Mouse (Mus musculus) intestine, embryonic 14.5 days (tissue): Measurements from ENCODE around the gene Tpt1. TPM values are rescaled to one million over a fixed set of nuclear protein-coding genes. Genes with fewer than 3 reads are reported as not detected.
A peak's percentile ranks its signal among the peaks of the same experiment; 100 is the strongest.

Experiments used
- ATAC-seq: fragments of 200-750 bp; cut with Nextera tagmentation; replicated peaks from 2 replicates; pipeline ENCODE4 v1.8.0; 2017; ENCODE audit warnings: low read depth, moderate number of reproducible peaks, moderate TSS enrichment, moderate library complexity; ENCODE audit not compliant: low FRiP score, low TSS enrichment
- DNase-seq: peaks from one replicate; pipeline ENCODE4 v3.0.0-alpha.2; 2018; ENCODE audit warnings: low spot score
- H3K27ac ChIP-seq: fragments of 300-500 bp; sonication (generic); 2 replicates; pipeline ENCODE4 v1.5.1; 2014; ENCODE audit warnings: low read depth, mild to moderate bottlenecking, control low read depth
- H3K27me3 ChIP-seq: fragments of 300-500 bp; sonication (generic); replicated peaks from 2 replicates; pipeline ENCODE4 v1.6.1; 2014; ENCODE audit warnings: low read length, control low read depth; ENCODE audit not compliant: control insufficient read depth, insufficient read depth
- H3K36me3 ChIP-seq: fragments of 300-500 bp; sonication (generic); 2 replicates; pipeline ENCODE4 v1.6.1; 2014; ENCODE audit warnings: low read length, control low read depth; ENCODE audit not compliant: control insufficient read depth, insufficient read depth
- H3K4me1 ChIP-seq: fragments of 300-500 bp; sonication (generic); replicated peaks from 2 replicates; pipeline ENCODE4 v1.6.1; 2014; ENCODE audit warnings: low read length, control low read depth, mixed read lengths; ENCODE audit not compliant: control insufficient read depth, insufficient read depth
- H3K4me2 ChIP-seq: fragments of 300-500 bp; sonication (generic); 2 replicates; pipeline ENCODE4 v1.6.1; 2014; ENCODE audit warnings: low read length
- H3K4me3 ChIP-seq: fragments of 300-500 bp; sonication (generic); 2 replicates; pipeline ENCODE4 v1.5.1; 2014; ENCODE audit warnings: low read depth, low read length, control low read depth, mixed read lengths
- H3K9ac ChIP-seq: fragments of 300-500 bp; sonication (generic); 2 replicates; pipeline ENCODE4 v1.6.1; 2014; ENCODE audit warnings: mild to moderate bottlenecking, low read length
- H3K9me3 ChIP-seq: fragments of 300-500 bp; sonication (generic); 2 replicates; pipeline ENCODE4 v1.6.1; 2016; ENCODE audit warnings: low read length, control low read depth; ENCODE audit not compliant: control insufficient read depth
- WGBS: fragments of 180-500 bp; shearing (Covaris S2); extraction: QIAGEN DNeasy Blood & Tissue Kit; methylation state at CpG from one replicate; pipeline ENCODE4 v1.1.7; 2014; 5-methylcytosine and 5-hydroxymethylcytosine counted together
- polyA plus RNA-seq: library from polyadenylated mRNA; unstranded; fragments of >200 nt; fragmentation: Nextera tagmentation; extraction: Ambion mirVana; gene quantifications from 2 replicates; pipeline ENCODE4 v1.2.1, GENCODE M21; 2014

Tpt1 gene
- polyA plus RNA-seq, 1 experiment from 2014 or later: 1,259 TPM

- Histone ChIP-seq H3K9me3 (no peaks in the 10 kb centered on the region), H3K27ac (no peak overlapping the region), H3K27me3 (no peaks in the 10 kb centered on the region), H3K4me2 (no peak overlapping the region), H3K9ac (no peak overlapping the region), H3K36me3 (peaks cover 50% of the 10 kb centered on the region), H3K4me3 (no peak overlapping the region), H3K4me1 (peaks cover 13% of the 10 kb centered on the region)
- DNase-seq (no peak), ATAC-seq (no peak)
- WGBS: 83% methylated on average over 5 of the region's 5 CpGs
These were observed 4.3 kb downstream of the Tpt1 start for GRCm38 (mm10) chr14:75849236-75849635.

- H3K9ac ChIP-seq: no peak overlapping the region
- WGBS: 83% methylated on average over 6 of the region's 6 CpGs
- no peak overlapping the region for H3K27ac ChIP-seq
- no peaks in the 10 kb centered on the region for H3K9me3 ChIP-seq
- ATAC-seq (no peak), DNase-seq (no peak)
- H3K4me2 ChIP-seq: no peak overlapping the region
- no peak overlapping the region for H3K4me3 ChIP-seq
- H3K36me3 ChIP-seq: peaks cover 50% of the 10 kb centered on the region
- peaks cover 13% of the 10 kb centered on the region for H3K4me1 ChIP-seq
- no peaks in the 10 kb centered on the region for H3K27me3 ChIP-seq
These were observed 5.1 kb downstream of the Tpt1 start for GRCm38 (mm10) chr14:75849842-75850568.

GRCm38 (mm10) chr14:75850819-75851218, 5.9 kb downstream of the Tpt1 start:
- 77% methylated on average over 6 of the region's 6 CpGs for WGBS
- DNase-seq (no peak), ATAC-seq (no peak)
- no peak overlapping the region for H3K4me3 ChIP-seq
- no peak overlapping the region for H3K27ac ChIP-seq
- no peak overlapping the region for H3K9ac ChIP-seq
- H3K9me3 ChIP-seq: no peaks in the 10 kb centered on the region
- peaks cover 50% of the 10 kb centered on the region for H3K36me3 ChIP-seq
- H3K4me2 ChIP-seq: no peak overlapping the region
- no peaks in the 10 kb centered on the region for H3K27me3 ChIP-seq
- peaks cover 13% of the 10 kb centered on the region for H3K4me1 ChIP-seq

- ATAC-seq (no peak), DNase-seq (no peak)
- Histone ChIP-seq H3K27ac (no peak overlapping the region), H3K9ac (no peak overlapping the region), H3K27me3 (no peaks in the 10 kb centered on the region), H3K4me2 (no peak overlapping the region), H3K36me3 (peaks cover 42% of the 10 kb centered on the region), H3K4me1 (peaks cover 6% of the 10 kb centered on the region), H3K9me3 (no peaks in the 10 kb centered on the region), H3K4me3 (no peak overlapping the region)
- 94% methylated on average over 5 of the region's 5 CpGs for WGBS
These were observed 7.1 kb downstream of the Tpt1 start for GRCm38 (mm10) chr14:75852016-75852415.

- H3K9me3 ChIP-seq: no peaks in the 10 kb centered on the region
- no peak overlapping the region for H3K4me3 ChIP-seq
- ATAC-seq (no peak), DNase-seq (no peak)
- no peaks in the 10 kb centered on the region for H3K4me1 ChIP-seq
- H3K27ac ChIP-seq: no peak overlapping the region
- H3K27me3 ChIP-seq: no peaks in the 10 kb centered on the region
- 58% methylated on average over 17 of the region's 17 CpGs for WGBS
- H3K36me3 ChIP-seq: peaks cover 8% of the 10 kb centered on the region
- H3K9ac ChIP-seq: no peak overlapping the region
- no peak overlapping the region for H3K4me2 ChIP-seq
These were observed 10.5 kb downstream of the Tpt1 start for GRCm38 (mm10) chr14:75855263-75855992.

GRCm38 (mm10) chr14:75858181-75858580, 13.3 kb downstream of the Tpt1 start:
- Histone ChIP-seq H3K4me2 (no peak overlapping the region), H3K9me3 (peaks cover 4% of the 10 kb centered on the region; the same call in 1 of the 2 replicates), H3K27me3 (no peaks in the 10 kb centered on the region), H3K36me3 (no peaks in the 10 kb centered on the region), H3K4me1 (0 out of 2 replicates have a peak, but pooled peaks cover 4% of the 10 kb centered on the region), H3K4me3 (no peak overlapping the region), H3K9ac (no peak overlapping the region), H3K27ac (no peak overlapping the region)
- ATAC-seq (no peak), DNase-seq (no peak)
- 64% methylated on average over 2 of the region's 2 CpGs for WGBS

- H3K4me3 ChIP-seq: no peak overlapping the region
- no peak overlapping the region for H3K27ac ChIP-seq
- 80% methylated on average over 2 of the region's 2 CpGs for WGBS
- ATAC-seq (no peak), DNase-seq (no peak)
- H3K36me3 ChIP-seq: no peaks in the 10 kb centered on the region
- H3K4me2 ChIP-seq: no peak overlapping the region
- no peaks in the 10 kb centered on the region for H3K27me3 ChIP-seq
- H3K4me1 ChIP-seq: peaks cover 14% of the 10 kb centered on the region; the same call in 1 of the 2 replicates
- peaks cover 4% of the 10 kb centered on the region; the same call in 1 of the 2 replicates for H3K9me3 ChIP-seq
- no peak overlapping the region for H3K9ac ChIP-seq
These were observed 14.7 kb downstream of the Tpt1 start for GRCm38 (mm10) chr14:75859619-75860018.

- peaks cover 4% of the 10 kb centered on the region; the same call in 1 of the 2 replicates for H3K9me3 ChIP-seq
- H3K4me2 ChIP-seq: no peak overlapping the region
- H3K9ac ChIP-seq: no peak overlapping the region
- H3K4me3 ChIP-seq: no peak overlapping the region
- H3K36me3 ChIP-seq: no peaks in the 10 kb centered on the region
- peak overlapping the region; percentile 70 for H3K27ac ChIP-seq
- no peaks in the 10 kb centered on the region for H3K27me3 ChIP-seq
- DNase-seq: no peak
- WGBS: 86% methylated on average over 6 of the region's 6 CpGs
- ATAC-seq: no peak
- peaks cover 14% of the 10 kb centered on the region; the same call in 1 of the 2 replicates for H3K4me1 ChIP-seq
These were observed 17.8 kb downstream of the Tpt1 start for GRCm38 (mm10) chr14:75862701-75863100.
